Comparison of ENCODE assay signal across 13 mouse cellular contexts in the genomic region with DNA sequence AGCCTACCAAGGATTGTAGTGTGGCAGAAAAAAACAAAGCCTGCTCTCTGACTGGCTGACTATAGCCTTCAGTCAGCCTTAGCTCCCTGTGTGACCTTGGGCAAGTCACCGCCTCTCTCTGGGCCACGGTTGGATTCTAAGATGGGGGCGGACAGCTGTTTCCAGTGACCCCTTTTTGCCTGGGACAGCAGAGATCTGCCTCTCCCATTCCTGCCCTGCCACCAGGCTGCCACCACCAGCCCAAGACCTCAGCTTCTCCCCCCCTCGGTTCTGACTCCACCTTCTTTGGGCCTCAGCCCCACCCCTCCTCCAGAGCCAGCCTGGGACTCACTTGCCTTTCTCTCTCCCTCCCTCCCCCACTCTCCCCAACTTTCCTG. TPM values are rescaled to one million over a fixed set of nuclear protein-coding genes. Genes with fewer than 3 reads are reported as not detected.
DNase-seq lines count a peak whose midpoint lies in the region; ATAC-seq lines count a peak whose summit lies in the region.
"Had no signal": no experiment of that assay in that cellular context is flagged by ENCODE, and none has a peak within 500 bp of the region (broad histone marks: within the 10 kb centered on the region; RNA-seq: fewer than 3 reads in every experiment).

No protein-coding gene starts in this region.

- peaks cover 24% of the 10 kb centered on the region for H3K4me1 ChIP-seq in heart, embryonic 16.5 days (ENCODE audit: control insufficient read depth, insufficient read depth, low read length)
- peaks cover 47% of the 10 kb centered on the region for H3K4me1 ChIP-seq in neural tube, embryonic 12.5 days
- H3K4me1 ChIP-seq in embryonic facial prominence, embryonic 12.5 days: peaks cover 33% of the 10 kb centered on the region
- H3K4me1 ChIP-seq in stomach, embryonic 15.5 days: peaks cover 22% of the 10 kb centered on the region

- no peak overlapping the region for H3K4me3 ChIP-seq in heart, embryonic 16.5 days (ENCODE audit: low read length)
- no peak overlapping the region for H3K4me3 ChIP-seq in neural tube, embryonic 12.5 days
- H3K4me3 ChIP-seq in embryonic facial prominence, embryonic 12.5 days: no peak overlapping the region
- no peak overlapping the region for H3K4me3 ChIP-seq in stomach, embryonic 15.5 days (replicated peaks)

- intact Hi-C loops in heart, postnatal 10 days (cut with DNase I): no loop called here

- peaks cover 3% of the 10 kb centered on the region; the same call in 1 of the 2 replicates for H3K27me3 ChIP-seq in heart, embryonic 16.5 days (ENCODE audit: control insufficient read depth, insufficient read depth, low read length)
- H3K27me3 ChIP-seq in neural tube, embryonic 12.5 days (replicated peaks): 0 out of 2 replicates have a peak, but pooled peaks cover 6% of the 10 kb centered on the region
- 0 out of 2 replicates have a peak, but pooled peaks cover 3% of the 10 kb centered on the region for H3K27me3 ChIP-seq in embryonic facial prominence, embryonic 12.5 days
- H3K27me3 ChIP-seq in stomach, embryonic 15.5 days (replicated peaks): no peaks in the 10 kb centered on the region

- H3K4me2 ChIP-seq in heart, embryonic 16.5 days (ENCODE audit: low read depth, low read length): peak overlapping the region; percentile 72; the same call in 1 of the 2 replicates
- peak overlapping the region; percentile 61; the same call in 1 of the 2 replicates for H3K4me2 ChIP-seq in neural tube, embryonic 12.5 days (replicated peaks)
- 0 out of 2 replicates have a peak overlapping the region, but pooled peaks have one; percentile 51 for H3K4me2 ChIP-seq in embryonic facial prominence, embryonic 12.5 days (replicated peaks)
- H3K4me2 ChIP-seq in stomach, embryonic 15.5 days: peak overlapping the region; percentile 64

- no peak for DNase-seq in heart, postnatal 10 days
- DNase-seq in neural tube, embryonic 10.5 days (ENCODE audit: extremely low spot score, low spot score): no peak
- DNase-seq in yolk sac, embryonic 10.5 days (ENCODE audit: low spot score): no peak
- DNase-seq in layer of hippocampus, adult 9-10 months (ENCODE audit: low spot score): no peak

- H3K36me3 ChIP-seq in heart, embryonic 16.5 days (ENCODE audit: control insufficient read depth, insufficient read depth): no peaks in the 10 kb centered on the region
- H3K36me3 ChIP-seq in neural tube, embryonic 12.5 days: peaks cover 23% of the 10 kb centered on the region
- H3K36me3 ChIP-seq in embryonic facial prominence, embryonic 12.5 days: peaks cover 19% of the 10 kb centered on the region
- H3K36me3 ChIP-seq in stomach, embryonic 15.5 days: peaks cover 6% of the 10 kb centered on the region; the same call in 1 of the 2 replicates

- H3K27ac ChIP-seq in heart, embryonic 16.5 days (ENCODE audit: low read length): peak overlapping the region; percentile 82
- no peak overlapping the region for H3K27ac ChIP-seq in neural tube, embryonic 12.5 days
- no peak overlapping the region for H3K27ac ChIP-seq in embryonic facial prominence, embryonic 12.5 days
- H3K27ac ChIP-seq in stomach, embryonic 15.5 days: peak overlapping the region; percentile 85; the same call in 1 of the 2 replicates

- H3K9me3 ChIP-seq in heart, embryonic 16.5 days (replicated peaks; ENCODE audit: control insufficient read depth, low read length): no peaks in the 10 kb centered on the region
- H3K9me3 ChIP-seq in neural tube, embryonic 12.5 days: no peaks in the 10 kb centered on the region
- no peaks in the 10 kb centered on the region for H3K9me3 ChIP-seq in embryonic facial prominence, embryonic 12.5 days
- no peaks in the 10 kb centered on the region for H3K9me3 ChIP-seq in stomach, embryonic 15.5 days

- peak overlapping the region; percentile 35; the same call in 1 of the 2 replicates for H3K9ac ChIP-seq in heart, embryonic 16.5 days (ENCODE audit: low read length)
- no peak overlapping the region for H3K9ac ChIP-seq in neural tube, embryonic 12.5 days
- no peak overlapping the region; the same call in 1 of the 2 replicates for H3K9ac ChIP-seq in embryonic facial prominence, embryonic 12.5 days
- H3K9ac ChIP-seq in stomach, embryonic 15.5 days: no peak overlapping the region

- ATAC-seq in heart, embryonic 16.5 days (replicated peaks; ENCODE audit: extremely low read depth, insufficient read depth, low FRiP score): no peak
- no peak for ATAC-seq in neural tube, embryonic 12.5 days (ENCODE audit: low FRiP score, low read depth)
- ATAC-seq in embryonic facial prominence, embryonic 12.5 days (ENCODE audit: insufficient number of reproducible peaks, insufficient read depth, low FRiP score, low TSS enrichment): no peak
- ATAC-seq in stomach, embryonic 15.5 days (ENCODE audit: insufficient read depth, low FRiP score, low read depth): no peak

- 47% methylated on average over 4 of the region's 4 CpGs for WGBS in heart, embryonic 16.5 days
- WGBS in neural tube, embryonic 12.5 days: 44% methylated on average over 4 of the region's 4 CpGs
- 47% methylated on average over 4 of the region's 4 CpGs for WGBS in embryonic facial prominence, embryonic 12.5 days
- 48% methylated on average over 4 of the region's 4 CpGs for WGBS in stomach, embryonic 15.5 days

RNA-seq across cellular contexts. Expression of a gene that starts 9.6 kb away (rescaled TPM):
- 18.9 and 22.6 TPM in 2 replicates for polyA plus RNA-seq in heart, embryonic 16.5 days (2015; fragmentation: Nextera tagmentation; extraction: Ambion mirVana)
- 10 to 100 TPM; 80.7 TPM for total RNA-seq in heart, postnatal 10 days (2021)
- 88.1 and 91.9 TPM in 2 replicates for polyA plus RNA-seq in neural tube, embryonic 12.5 days (2016; fragmentation: Nextera tagmentation; extraction: Ambion mirVana)
- 56.1 and 58.9 TPM in 2 replicates for polyA plus RNA-seq in embryonic facial prominence, embryonic 12.5 days (2016; fragmentation: Nextera tagmentation; extraction: Ambion mirVana)
- 35.4 and 40.6 TPM in 2 replicates for polyA plus RNA-seq in stomach, embryonic 15.5 days (2015; fragmentation: Nextera tagmentation; extraction: Ambion mirVana)

RNA-seq across cellular contexts. Expression of a gene that starts 30.4 kb away (rescaled TPM):
- 0.38 and 0.79 TPM in 2 replicates for polyA plus RNA-seq in heart, embryonic 16.5 days (2015; fragmentation: Nextera tagmentation; extraction: Ambion mirVana)
- total RNA-seq in heart, postnatal 10 days (2021): under 1 TPM; 0.10 to 0.45 TPM
- 0.71 TPM in 1 of 2 replicates, not detected in the other for polyA plus RNA-seq in neural tube, embryonic 12.5 days (2016; fragmentation: Nextera tagmentation; extraction: Ambion mirVana)
- polyA plus RNA-seq in embryonic facial prominence, embryonic 12.5 days (2016; fragmentation: Nextera tagmentation; extraction: Ambion mirVana): 0.66 and 1.4 TPM in 2 replicates
- polyA plus RNA-seq in stomach, embryonic 15.5 days (2015; fragmentation: Nextera tagmentation; extraction: Ambion mirVana): 0.64 and 1.8 TPM in 2 replicates
- total RNA-seq: left cerebral cortex, postnatal 10 days had no signal

RNA-seq across cellular contexts. Expression of a gene that starts 31.8 kb away (rescaled TPM):
- 1.9 and 2.1 TPM in 2 replicates for polyA plus RNA-seq in heart, embryonic 16.5 days (2015; fragmentation: Nextera tagmentation; extraction: Ambion mirVana)
- 10 to 100 TPM; 26.0 to 26.3 TPM for total RNA-seq in heart, postnatal 10 days (2021)
- 2.1 and 2.8 TPM in 2 replicates for polyA plus RNA-seq in neural tube, embryonic 12.5 days (2016; fragmentation: Nextera tagmentation; extraction: Ambion mirVana)
- 1.6 and 2.1 TPM in 2 replicates for polyA plus RNA-seq in embryonic facial prominence, embryonic 12.5 days (2016; fragmentation: Nextera tagmentation; extraction: Ambion mirVana)
- polyA plus RNA-seq in stomach, embryonic 15.5 days (2015; fragmentation: Nextera tagmentation; extraction: Ambion mirVana): 3.3 and 4.2 TPM in 2 replicates

RNA-seq across cellular contexts. Expression of a gene that starts 32.3 kb away (rescaled TPM):
- 39.7 and 41.7 TPM in 2 replicates for polyA plus RNA-seq in heart, embryonic 16.5 days (2015; fragmentation: Nextera tagmentation; extraction: Ambion mirVana)
- total RNA-seq in heart, postnatal 10 days (2021): 10 to 100 TPM; 14.4 to 16.4 TPM
- 7.6 and 9.2 TPM in 2 replicates for polyA plus RNA-seq in neural tube, embryonic 12.5 days (2016; fragmentation: Nextera tagmentation; extraction: Ambion mirVana)
- polyA plus RNA-seq in embryonic facial prominence, embryonic 12.5 days (2016; fragmentation: Nextera tagmentation; extraction: Ambion mirVana): 10.1 and 11.9 TPM in 2 replicates
- 67.4 and 89.8 TPM in 2 replicates for polyA plus RNA-seq in stomach, embryonic 15.5 days (2015; fragmentation: Nextera tagmentation; extraction: Ambion mirVana)

RNA-seq across cellular contexts. Expression of a gene that starts 42.3 kb away (rescaled TPM):
- not detected in 2 replicates for polyA plus RNA-seq in heart, embryonic 16.5 days (2015; fragmentation: Nextera tagmentation; extraction: Ambion mirVana)
- not detected for total RNA-seq in heart, postnatal 10 days (2021)
- polyA plus RNA-seq in neural tube, embryonic 12.5 days (2016; fragmentation: Nextera tagmentation; extraction: Ambion mirVana): not detected in 2 replicates
- polyA plus RNA-seq in embryonic facial prominence, embryonic 12.5 days (2016; fragmentation: Nextera tagmentation; extraction: Ambion mirVana): not detected in 2 replicates
- polyA plus RNA-seq in stomach, embryonic 15.5 days (2015; fragmentation: Nextera tagmentation; extraction: Ambion mirVana): not detected in 2 replicates
- total RNA-seq: ES-E14 had no signal
- polyA plus RNA-seq: brain, embryonic 14.5 days; neural tube, embryonic 14.5 days; small intestine, adult 2 months had no signal

Comparison
In these comparisons a context has a peak if more than half of its experiments do, and no peak if none do; other contexts are left out.
1. H3K27ac ChIP-seq: peak in heart, embryonic 16.5 days (single experiment) and stomach, embryonic 15.5 days (single experiment); none in neural tube, embryonic 12.5 days (single experiment) and embryonic facial prominence, embryonic 12.5 days (single experiment).
2. Peak in every context shown above with its lines, with median percentiles within 50 percentile points of each other: H3K4me2 ChIP-seq.